Mouse (Mus musculus) kidney, postnatal 10 days (tissue): ENCODE results near the gene Chrnb4.
A peak's percentile ranks its signal among the peaks of the same experiment; 100 is the strongest.

Source experiments
- DNase-seq: peaks from one replicate; pipeline ENCODE4 v3.0.0; 2021; ENCODE audit warnings: mixed read lengths

The Chrnb4 gene

DNA sequence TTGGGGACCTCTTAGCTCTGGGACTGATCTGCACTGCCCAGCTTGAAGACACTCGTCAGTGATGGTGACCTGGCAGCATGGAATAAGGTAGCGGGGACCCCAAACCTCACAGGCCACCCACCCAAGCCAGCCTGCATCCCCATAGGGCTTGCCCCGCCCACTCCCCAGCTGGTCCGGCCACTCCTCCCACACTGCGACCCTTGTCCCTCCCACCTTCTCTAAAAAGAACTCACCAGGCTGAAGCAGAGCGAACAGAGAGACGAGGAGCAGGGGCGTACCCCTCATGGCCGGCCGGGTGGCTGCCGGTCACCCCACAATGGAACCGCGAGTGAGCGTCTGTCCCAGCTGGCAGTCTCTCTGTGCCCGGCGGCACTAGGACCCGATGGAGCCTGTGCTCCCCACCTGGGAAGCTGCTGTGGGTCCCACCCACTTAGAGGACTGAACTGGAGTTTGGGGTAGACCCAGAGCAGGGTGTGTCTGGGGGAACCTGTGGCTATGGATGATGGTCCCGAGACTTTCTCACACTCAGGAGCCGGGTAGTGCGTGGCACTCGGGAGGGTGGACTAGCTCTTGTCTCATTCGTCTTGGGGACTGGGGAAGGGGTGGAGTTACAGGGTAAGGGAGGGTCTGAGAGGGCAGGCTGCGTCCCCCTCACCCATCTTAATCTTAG is at the start of gene Chrnb4:
Gene Chrnb4, minus strand, starts transcription at position 569 of the 670 bp plus-strand sequence.
- DNase-seq = no peak

DNA sequence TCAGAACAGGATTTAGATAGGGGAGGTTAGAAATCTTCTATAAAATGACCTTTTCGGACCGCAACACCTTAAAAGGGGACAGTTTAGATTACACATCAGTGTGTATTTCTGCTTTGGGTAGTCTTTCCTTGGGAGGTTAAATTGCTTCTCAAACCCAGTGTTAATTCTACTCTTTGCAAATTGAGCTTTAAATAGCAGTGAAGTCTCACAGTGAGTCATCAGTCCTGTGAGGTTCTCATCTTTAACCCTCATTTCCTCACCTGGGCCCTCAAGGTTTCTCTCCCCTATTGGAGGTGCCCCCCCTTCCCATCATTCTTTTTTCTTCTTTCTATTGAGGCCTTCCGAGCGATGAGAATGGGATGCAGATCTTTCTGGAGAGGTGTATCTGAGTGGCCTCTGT is 48.3 kb upstream of the Chrnb4 start:
- DNase-seq = no peak

GRCm38 (mm10) chr9:55096033-55096432 is 47.5 kb upstream of the Chrnb4 start:
- DNase-seq = no peak

DNA sequence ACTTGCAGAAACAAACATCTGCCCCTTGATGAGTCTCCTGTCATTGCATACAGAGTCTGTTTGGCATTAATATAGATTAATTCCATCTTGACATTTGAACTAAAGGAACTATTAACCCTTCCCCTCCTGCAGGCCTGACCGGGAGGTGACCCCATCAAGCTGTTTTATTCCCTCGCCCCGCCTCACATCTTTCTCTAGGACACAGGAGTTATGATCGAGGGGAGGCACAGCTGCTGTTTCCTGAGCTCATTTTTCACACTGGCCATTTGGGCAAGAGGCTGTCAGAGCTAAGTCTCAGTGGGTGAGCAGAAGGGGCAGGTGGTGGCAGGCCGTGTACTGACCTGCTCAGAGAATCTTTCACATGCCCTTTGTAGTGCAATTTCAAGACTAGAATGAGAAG is 41.6 kb upstream of the Chrnb4 start:
- DNase-seq = no peak

DNA sequence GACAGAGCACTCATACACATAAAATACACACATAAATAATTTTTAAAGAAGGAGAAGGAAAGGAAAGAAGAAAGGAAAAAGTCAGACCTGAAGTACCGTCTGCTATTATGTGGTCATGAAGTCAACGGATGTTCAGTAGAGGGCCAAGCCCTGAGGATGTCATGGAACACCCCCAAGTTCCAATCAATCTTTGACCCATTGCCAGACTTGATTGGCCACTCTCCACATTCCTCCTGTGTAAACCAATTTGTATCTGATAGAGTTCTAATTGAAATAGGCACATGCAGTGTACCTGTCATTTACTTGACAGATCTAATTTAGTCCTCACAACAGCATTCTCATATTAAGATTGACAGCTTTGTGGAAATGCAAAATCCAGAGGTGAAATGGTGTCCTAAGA is 40.6 kb upstream of the Chrnb4 start:
- no peak for DNase-seq

GRCm38 (mm10) chr9:55083154-55083913 is 34.8 kb upstream of the Chrnb4 start:
- DNase-seq = no peak

- no peak for DNase-seq
Measured at GRCm38 (mm10) chr9:55067965-55068265, 19.3 kb upstream of the Chrnb4 start.

GRCm38 (mm10) chr9:55067260-55067964 is 18.8 kb upstream of the Chrnb4 start:
- no peak for DNase-seq

GRCm38 (mm10) chr9:55065241-55065640 is 16.7 kb upstream of the Chrnb4 start:
- no peak for DNase-seq

DNA sequence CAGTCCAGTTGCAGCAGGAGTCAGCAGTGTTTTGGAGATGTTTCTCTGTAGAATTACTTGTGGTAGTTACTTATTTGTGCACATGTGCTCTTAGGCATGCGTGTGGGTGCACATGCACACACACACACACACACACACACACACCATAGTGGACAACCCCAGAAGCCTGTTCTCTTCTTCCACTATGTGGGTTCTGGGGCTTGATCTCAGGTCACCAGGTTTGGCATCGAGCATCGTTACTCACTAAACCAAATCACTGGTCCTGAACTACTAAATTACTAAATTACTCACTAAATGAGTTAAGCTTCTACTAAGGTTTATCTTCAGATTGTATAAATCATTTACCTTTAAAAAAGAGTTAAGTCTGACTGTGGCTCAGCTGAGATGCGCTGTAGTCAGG is 9.5 kb upstream of the Chrnb4 start:
- DNase-seq = peak; percentile 21

DNA sequence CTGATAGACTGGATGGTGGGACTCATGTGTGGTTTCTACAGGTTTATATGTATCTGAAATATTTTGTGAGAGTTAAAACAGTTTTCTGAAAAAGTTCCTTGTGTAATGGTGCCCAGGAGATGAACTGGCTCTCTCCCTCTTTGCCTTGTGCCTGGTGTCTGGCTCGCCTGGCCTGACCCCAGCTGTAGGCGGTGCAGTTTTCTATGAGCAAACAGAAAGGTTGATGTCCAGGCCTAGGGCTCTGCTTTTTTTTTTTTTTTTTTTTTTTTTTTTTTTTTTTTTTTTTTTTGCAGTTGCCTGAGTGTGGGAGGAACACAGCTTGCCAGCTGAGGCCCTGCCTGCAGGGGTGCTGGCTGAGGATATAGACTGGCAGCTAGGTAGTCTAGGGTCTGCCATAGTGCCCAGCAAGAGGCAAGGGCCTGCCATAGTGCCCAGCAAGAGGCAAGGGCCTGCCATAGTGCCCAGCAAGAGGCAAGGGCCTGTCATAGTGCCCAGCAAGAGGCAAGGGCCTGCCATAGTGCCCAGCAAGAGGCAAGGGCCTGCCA is 6.9 kb upstream of the Chrnb4 start:
- no peak for DNase-seq

DNA sequence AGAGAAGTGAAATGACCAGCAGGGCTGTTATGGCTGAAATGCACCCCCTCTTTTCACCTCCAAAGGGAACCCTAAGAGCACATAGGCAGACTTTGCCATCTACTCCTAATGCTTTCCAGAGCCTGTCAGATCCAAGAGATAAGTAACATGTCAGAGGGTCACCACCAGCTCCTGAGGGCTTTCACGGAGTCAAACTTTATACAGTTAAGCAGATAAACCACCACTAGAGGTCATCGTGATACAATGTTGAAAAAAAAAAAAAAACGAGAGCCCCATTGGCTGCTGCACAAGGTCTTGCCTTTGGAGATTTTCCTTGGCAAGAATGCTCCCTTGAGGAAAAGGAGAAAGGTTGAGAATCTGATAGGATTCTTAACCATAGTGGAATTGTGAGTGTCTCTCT is 1.8 kb downstream of the Chrnb4 start:
- no peak for DNase-seq

DNA sequence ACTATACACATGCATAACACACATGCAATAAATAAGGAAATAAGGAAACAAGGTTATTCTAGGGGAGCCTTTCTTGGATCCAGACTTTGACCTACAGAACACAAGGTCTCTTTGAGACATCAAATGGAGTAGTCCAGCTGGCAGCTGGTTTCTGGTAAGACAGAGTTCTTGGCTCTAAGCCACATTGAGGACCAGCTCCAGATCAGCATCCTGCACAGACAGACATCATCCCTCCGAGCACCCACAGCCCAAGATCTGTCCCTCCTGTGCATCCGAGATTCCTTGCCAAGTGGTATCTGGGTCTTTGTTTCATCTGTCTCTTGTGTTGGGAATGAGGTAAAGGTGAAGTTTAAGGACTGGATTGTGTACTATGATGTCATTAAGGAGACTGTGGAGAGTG is 3.6 kb downstream of the Chrnb4 start:
- no peak for DNase-seq

DNA sequence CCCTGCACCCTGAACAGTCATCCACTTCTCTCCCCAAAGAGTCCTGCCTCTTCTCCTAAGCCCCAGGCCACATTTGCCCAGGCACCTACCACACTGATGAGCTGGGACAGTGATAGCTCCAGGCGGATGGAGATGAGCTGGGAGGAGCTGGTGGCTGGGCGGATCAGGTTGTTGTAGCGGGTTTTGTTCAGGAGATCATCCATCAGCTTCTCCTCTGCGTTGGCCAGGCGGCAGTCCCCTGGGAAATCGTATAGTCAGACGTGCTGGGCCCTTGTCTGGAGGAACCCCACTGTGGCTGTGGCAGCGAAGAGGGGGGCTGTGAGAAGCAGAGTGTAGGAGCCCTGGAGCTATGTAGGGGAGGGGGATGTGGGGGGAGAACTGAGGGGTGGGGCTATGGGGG is 4.9 kb downstream of the Chrnb4 start:
- DNase-seq = no peak

GRCm38 (mm10) chr9:55041389-55041788 is 7.2 kb downstream of the Chrnb4 start:
- DNase-seq = no peak

GRCm38 (mm10) chr9:55039983-55040382 is 8.6 kb downstream of the Chrnb4 start:
- no peak for DNase-seq

GRCm38 (mm10) chr9:55038948-55039347 is 9.6 kb downstream of the Chrnb4 start:
- DNase-seq = no peak

GRCm38 (mm10) chr9:55031435-55032167 is 17.0 kb downstream of the Chrnb4 start:
- DNase-seq = no peak

GRCm38 (mm10) chr9:55026275-55026663 is 22.3 kb downstream of the Chrnb4 start, which contains the start of gene Chrna3:
TSS of gene Chrna3 (minus strand) at chr9:55026562.
- peak; percentile 50 for DNase-seq

DNA sequence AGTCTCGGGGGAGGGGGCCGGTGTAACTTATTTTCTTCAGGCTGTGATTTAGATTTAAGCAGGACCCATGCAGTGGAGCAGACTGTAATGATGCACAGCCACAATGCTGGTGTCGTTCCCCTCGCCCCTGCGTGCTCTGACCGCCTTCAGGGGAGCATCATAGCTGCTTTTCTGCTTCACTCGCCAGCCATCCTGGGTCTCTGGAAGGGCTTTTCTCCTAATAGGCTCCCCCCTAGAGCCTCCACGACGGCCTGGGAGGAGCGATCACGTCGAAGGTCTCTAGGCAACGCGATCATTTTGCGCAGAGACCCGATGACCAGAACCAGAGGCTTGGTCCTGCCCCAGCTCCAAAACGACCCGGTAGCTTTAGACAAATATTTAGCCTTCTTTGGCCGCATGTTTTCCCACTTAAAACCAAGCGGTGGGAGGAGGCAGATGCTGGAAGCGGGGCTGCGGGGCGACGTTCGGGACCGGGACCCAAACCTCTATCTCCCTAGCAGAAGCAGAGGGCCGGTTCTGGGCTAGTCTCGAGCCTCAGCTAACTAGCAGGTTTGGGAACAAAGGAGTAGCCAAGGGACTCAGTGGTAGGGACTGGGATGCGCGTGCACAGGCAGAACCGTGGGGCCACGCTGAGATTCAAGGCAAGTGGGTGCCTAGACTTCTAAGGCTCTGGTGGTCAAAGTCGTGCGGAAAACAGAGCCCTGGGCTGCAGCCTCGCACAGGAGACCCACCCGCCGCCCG is 22.9 kb downstream of the Chrnb4 start:
- DNase-seq = no peak

- DNase-seq = peak; percentile 89
Measured at GRCm38 (mm10) chr9:55023902-55024583, 24.5 kb downstream of the Chrnb4 start.

DNA sequence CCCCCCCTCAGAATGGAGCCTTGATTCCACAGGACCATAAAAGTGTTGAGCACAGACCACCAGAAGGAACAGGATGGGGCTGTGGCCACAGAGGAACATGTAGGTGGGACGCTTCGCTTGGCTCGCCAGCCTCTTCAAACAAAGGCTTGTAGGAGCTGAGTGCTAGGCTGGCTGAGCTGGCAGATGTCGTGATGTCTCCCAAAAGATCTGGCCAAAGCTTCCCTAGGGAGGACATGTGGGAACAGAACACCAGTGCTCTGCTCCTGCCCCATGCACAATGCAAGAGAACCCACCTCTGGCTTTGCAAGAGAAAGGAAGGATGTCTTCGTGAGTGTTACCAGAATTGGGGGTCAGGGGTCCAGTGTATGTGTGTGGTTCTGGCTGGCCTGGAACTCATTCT is 25.3 kb downstream of the Chrnb4 start:
- no peak for DNase-seq
